Comparison of ENCODE assay signal across 8 mouse cellular contexts in the genomic region with DNA sequence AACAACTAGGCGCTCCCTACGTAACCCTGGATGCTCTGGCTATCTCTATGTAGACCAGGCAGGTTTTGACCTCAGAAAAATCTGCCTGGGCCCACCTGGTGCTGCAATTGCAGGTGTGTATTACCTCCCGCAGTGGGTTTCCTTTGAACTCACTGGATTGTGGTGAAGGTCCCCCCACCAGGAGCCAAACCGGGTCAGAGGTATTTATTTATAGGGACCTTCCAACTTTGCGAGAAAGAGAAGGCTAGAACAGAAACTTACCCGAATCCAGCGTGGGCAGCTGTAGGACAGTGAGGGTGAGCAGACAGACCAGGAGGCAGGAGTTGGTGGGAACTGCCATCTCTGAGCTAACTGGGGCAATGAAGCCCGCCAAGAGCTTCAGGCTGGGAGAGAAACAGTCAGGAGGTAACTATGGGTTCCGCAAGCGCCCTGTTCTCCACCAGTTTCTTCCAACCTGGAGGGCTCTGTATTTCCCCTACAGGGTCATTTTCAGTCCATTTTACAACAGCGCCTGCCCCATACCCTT. TPM values are rescaled to one million over a fixed set of nuclear protein-coding genes. Genes with fewer than 3 reads are reported as not detected.
A peak's percentile ranks its signal among the peaks of the same experiment; 100 is the strongest.
DNase-seq lines count a peak whose midpoint lies in the region; ATAC-seq lines count a peak whose summit lies in the region.

No protein-coding gene starts in this region.

- peak overlapping the region; percentile 57 for H3K9ac ChIP-seq in kidney, embryonic 16.5 days (replicated peaks; ENCODE audit: low read length)
- peak overlapping the region; percentile 52 for H3K9ac ChIP-seq in hindbrain, embryonic 15.5 days
- peak overlapping the region; percentile 48; the same call in 1 of the 2 replicates for H3K9ac ChIP-seq in midbrain, embryonic 15.5 days

- H3K27me3 ChIP-seq in kidney, embryonic 16.5 days (ENCODE audit: insufficient read depth, low read length), result no peaks in the 10 kb centered on the region
- no peaks in the 10 kb centered on the region for H3K27me3 ChIP-seq in hindbrain, embryonic 15.5 days
- peaks cover 7% of the 10 kb centered on the region for H3K27me3 ChIP-seq in midbrain, embryonic 15.5 days (replicated peaks)

- H3K4me2 ChIP-seq in kidney, embryonic 16.5 days (replicated peaks; ENCODE audit: low read depth, low read length), result peak overlapping the region; percentile 90
- H3K4me2 ChIP-seq in hindbrain, embryonic 15.5 days, result peak overlapping the region; percentile 90
- H3K4me2 ChIP-seq in midbrain, embryonic 15.5 days, result peak overlapping the region; percentile 65

- peaks cover 20% of the 10 kb centered on the region for H3K4me1 ChIP-seq in kidney, embryonic 16.5 days (ENCODE audit: insufficient read depth, low read length)
- peaks cover 21% of the 10 kb centered on the region for H3K4me1 ChIP-seq in hindbrain, embryonic 15.5 days (replicated peaks)
- H3K4me1 ChIP-seq in midbrain, embryonic 15.5 days, result peaks cover 16% of the 10 kb centered on the region

- no peak overlapping the region for H3K27ac ChIP-seq in kidney, embryonic 16.5 days (ENCODE audit: low read length)
- H3K27ac ChIP-seq in hindbrain, embryonic 15.5 days (replicated peaks), result no peak overlapping the region
- H3K27ac ChIP-seq in midbrain, embryonic 15.5 days, result no peak overlapping the region

- H3K4me3 ChIP-seq in kidney, embryonic 16.5 days (ENCODE audit: low read length), result peak overlapping the region; percentile 52
- peak overlapping the region; percentile 65 for H3K4me3 ChIP-seq in hindbrain, embryonic 15.5 days
- peak overlapping the region; percentile 48 for H3K4me3 ChIP-seq in midbrain, embryonic 15.5 days

- no peaks in the 10 kb centered on the region for H3K36me3 ChIP-seq in kidney, embryonic 16.5 days (ENCODE audit: insufficient read depth, low read length)
- no peaks in the 10 kb centered on the region for H3K36me3 ChIP-seq in hindbrain, embryonic 15.5 days
- H3K36me3 ChIP-seq in midbrain, embryonic 15.5 days (replicated peaks), result no peaks in the 10 kb centered on the region

- H3K9me3 ChIP-seq in kidney, embryonic 16.5 days (ENCODE audit: low read length), result no peaks in the 10 kb centered on the region
- H3K9me3 ChIP-seq in hindbrain, embryonic 15.5 days, result no peaks in the 10 kb centered on the region
- H3K9me3 ChIP-seq in midbrain, embryonic 15.5 days, result no peaks in the 10 kb centered on the region

- 3% methylated on average over 11 of the region's 11 CpGs for WGBS in kidney, embryonic 16.5 days
- WGBS in hindbrain, embryonic 15.5 days, result 3% methylated on average over 11 of the region's 11 CpGs
- WGBS in midbrain, embryonic 15.5 days, result 4% methylated on average over 11 of the region's 11 CpGs

- ATAC-seq in kidney, embryonic 16.5 days (ENCODE audit: low FRiP score, low TSS enrichment), result no peak
- ATAC-seq in hindbrain, embryonic 15.5 days (ENCODE audit: low FRiP score, low read depth), result no peak
- ATAC-seq in midbrain, embryonic 15.5 days (replicated peaks), result 0 out of 2 replicates have a peak, but pooled peaks have one; percentile 34

- no peak for DNase-seq in kidney, postnatal 10 days
- DNase-seq in embryo, embryonic 11 days, result peak; percentile 43
- no peak for DNase-seq in urinary bladder, postnatal 25 days (ENCODE audit: low spot score)
- no peak for DNase-seq in right cerebral cortex, adult 18-20 months
- DNase-seq in ovary, postnatal 10 days (ENCODE audit: low spot score), result no peak

RNA-seq across cellular contexts. Expression of gene Btn1a1, which starts 0.8 kb away (rescaled TPM):
- polyA plus RNA-seq in kidney, embryonic 16.5 days (2015; fragmentation: Nextera tagmentation; extraction: Ambion mirVana), result 0.08 and 0.11 TPM in 2 replicates
- 0.17 TPM in 1 of 2 replicates, not detected in the other for polyA plus RNA-seq in hindbrain, embryonic 15.5 days (2015; fragmentation: Nextera tagmentation; extraction: Ambion mirVana)
- polyA plus RNA-seq in midbrain, embryonic 15.5 days (2015; fragmentation: Nextera tagmentation; extraction: Ambion mirVana), result 0.09 and 0.25 TPM in 2 replicates

RNA-seq across cellular contexts. Expression of gene Btn2a2, which starts 23.8 kb away (rescaled TPM):
- 0.50 and 0.54 TPM in 2 replicates for polyA plus RNA-seq in kidney, embryonic 16.5 days (2015; fragmentation: Nextera tagmentation; extraction: Ambion mirVana)
- polyA plus RNA-seq in hindbrain, embryonic 15.5 days (2015; fragmentation: Nextera tagmentation; extraction: Ambion mirVana), result 0.06 and 0.08 TPM in 2 replicates
- not detected in 2 replicates for polyA plus RNA-seq in midbrain, embryonic 15.5 days (2015; fragmentation: Nextera tagmentation; extraction: Ambion mirVana)

RNA-seq across cellular contexts. Expression of gene Abt1, which starts 41.2 kb away (rescaled TPM):
- polyA plus RNA-seq in kidney, embryonic 16.5 days (2015; fragmentation: Nextera tagmentation; extraction: Ambion mirVana), result 13.7 and 14.6 TPM in 2 replicates
- 8.8 and 9.1 TPM in 2 replicates for polyA plus RNA-seq in hindbrain, embryonic 15.5 days (2015; fragmentation: Nextera tagmentation; extraction: Ambion mirVana)
- polyA plus RNA-seq in midbrain, embryonic 15.5 days (2015; fragmentation: Nextera tagmentation; extraction: Ambion mirVana), result 9.8 and 9.9 TPM in 2 replicates
